Mouse (Mus musculus) neural tube, embryonic 15.5 days (tissue): ENCODE measurements around the gene Btbd11. TPM values are rescaled to one million over a fixed set of nuclear protein-coding genes. Genes with fewer than 3 reads are reported as not detected.

Source experiments
- ATAC-seq: fragments of 200-750 bp; cut with Nextera tagmentation; 2 replicates; pipeline ENCODE4 v1.8.0; 2017; ENCODE audit warnings: mild to moderate bottlenecking, moderate TSS enrichment, moderate library complexity; ENCODE audit not compliant: low FRiP score
- H3K27ac ChIP-seq: fragments of 300-500 bp; sonication (generic); replicated peaks from 2 replicates; pipeline ENCODE4 v1.5.1; 2015; ENCODE audit warnings: mild to moderate bottlenecking, inconsistent platforms
- H3K27me3 ChIP-seq: fragments of 300-500 bp; sonication (generic); replicated peaks from 2 replicates; pipeline ENCODE4 v1.6.1; 2015; ENCODE audit warnings: inconsistent platforms
- H3K36me3 ChIP-seq: fragments of 300-500 bp; sonication (generic); 2 replicates; pipeline ENCODE4 v1.6.1; 2015; ENCODE audit warnings: inconsistent platforms
- H3K4me1 ChIP-seq: fragments of 300-500 bp; sonication (generic); 2 replicates; pipeline ENCODE4 v1.6.1; 2015; ENCODE audit warnings: inconsistent platforms
- H3K4me2 ChIP-seq: fragments of 300-500 bp; sonication (generic); 2 replicates; pipeline ENCODE4 v1.6.1; 2015; ENCODE audit warnings: inconsistent platforms, mild to moderate bottlenecking, moderate library complexity
- H3K4me3 ChIP-seq: fragments of 300-500 bp; sonication (generic); replicated peaks from 2 replicates; pipeline ENCODE4 v1.5.1; 2015; ENCODE audit warnings: mild to moderate bottlenecking, inconsistent platforms
- H3K9ac ChIP-seq: fragments of 300-500 bp; sonication (generic); replicated peaks from 2 replicates; pipeline ENCODE4 v1.6.1; 2015; ENCODE audit warnings: mild to moderate bottlenecking, inconsistent platforms
- H3K9me3 ChIP-seq: fragments of 300-500 bp; sonication (generic); replicated peaks from 2 replicates; pipeline ENCODE4 v1.6.1; 2016; ENCODE audit warnings: inconsistent platforms
- WGBS: fragments of 180-500 bp; shearing (Covaris S2); methylation state at CpG from one replicate; pipeline ENCODE4 v1.1.7; 2015; ENCODE audit warnings: mixed read lengths; 5-methylcytosine and 5-hydroxymethylcytosine counted together
- polyA plus RNA-seq: library from polyadenylated mRNA; unstranded; fragments of >200 nt; fragmentation: Nextera tagmentation; extraction: Ambion mirVana; gene quantifications from 2 replicates; pipeline ENCODE4 v1.2.1, GENCODE M21; 2015

The Btbd11 gene
- polyA plus RNA-seq: 24.2 and 24.9 TPM in 2 replicates

- H3K27ac ChIP-seq: peak within 1 kb of the TSS; percentile 84
- WGBS: under 1% methylated on average over 45 of the region's 46 CpGs
- ATAC-seq: peak; percentile 95
- H3K36me3 ChIP-seq: no peaks in the 10 kb centered on the region
- H3K27me3 ChIP-seq: no peaks in the 10 kb centered on the region
- H3K4me3 ChIP-seq: peak within 1 kb of the TSS; percentile 70
- H3K4me1 ChIP-seq: peaks cover 42% of the 10 kb centered on the region
- no peaks in the 10 kb centered on the region for H3K9me3 ChIP-seq
- H3K4me2 ChIP-seq: peak within 1 kb of the TSS; percentile 89
- H3K9ac ChIP-seq: peak within 1 kb of the TSS; percentile 80
These were observed at the start of gene Btbd11 for GRCm38 (mm10) chr10:85386605-85387218. Gene Btbd11 (plus strand): TSS chr10:85386814.

- H3K9ac ChIP-seq: no peak overlapping the region
- peaks cover 6% of the 10 kb centered on the region for H3K4me1 ChIP-seq
- WGBS: 45% methylated on average over 12 of the region's 12 CpGs
- H3K4me2 ChIP-seq: peak overlapping the region; percentile 2; the same call in 1 of the 2 replicates
- H3K27me3 ChIP-seq: no peaks in the 10 kb centered on the region
- H3K36me3 ChIP-seq: no peaks in the 10 kb centered on the region
- no peak overlapping the region for H3K27ac ChIP-seq
- H3K4me3 ChIP-seq: no peak overlapping the region
- H3K9me3 ChIP-seq: no peaks in the 10 kb centered on the region; the same call in 1 of the 2 replicates
- no peak for ATAC-seq
These were observed 47.9 kb upstream of the Btbd11 start for GRCm38 (mm10) chr10:85338733-85339132.

GRCm38 (mm10) chr10:85341867-85342266, 44.7 kb upstream of the Btbd11 start:
- WGBS: 96% methylated on average over 1 of the region's 1 CpGs
- Histone ChIP-seq H3K4me2 (no peak overlapping the region), H3K4me1 (peaks cover 6% of the 10 kb centered on the region), H3K4me3 (no peak overlapping the region), H3K27me3 (no peaks in the 10 kb centered on the region), H3K9me3 (no peaks in the 10 kb centered on the region; the same call in 1 of the 2 replicates), H3K27ac (no peak overlapping the region), H3K9ac (no peak overlapping the region), H3K36me3 (no peaks in the 10 kb centered on the region)
- ATAC-seq: no peak

GRCm38 (mm10) chr10:85347171-85347570, 39.4 kb upstream of the Btbd11 start:
- H3K4me3 ChIP-seq: no peak overlapping the region
- H3K27ac ChIP-seq: no peak overlapping the region
- H3K9ac ChIP-seq: no peak overlapping the region
- H3K36me3 ChIP-seq: no peaks in the 10 kb centered on the region
- H3K4me1 ChIP-seq: peaks cover 3% of the 10 kb centered on the region; the same call in 1 of the 2 replicates
- H3K4me2 ChIP-seq: no peak overlapping the region
- no peaks in the 10 kb centered on the region for H3K9me3 ChIP-seq
- no peaks in the 10 kb centered on the region for H3K27me3 ChIP-seq
- WGBS: 80% methylated on average over 9 of the region's 9 CpGs
- no peak for ATAC-seq

- WGBS: 89% methylated on average over 2 of the region's 2 CpGs
- H3K36me3 ChIP-seq: no peaks in the 10 kb centered on the region
- H3K9ac ChIP-seq: no peak overlapping the region
- H3K27me3 ChIP-seq: no peaks in the 10 kb centered on the region
- ATAC-seq: no peak
- no peaks in the 10 kb centered on the region for H3K9me3 ChIP-seq
- H3K27ac ChIP-seq: no peak overlapping the region
- no peak overlapping the region for H3K4me2 ChIP-seq
- no peak overlapping the region for H3K4me3 ChIP-seq
- no peaks in the 10 kb centered on the region for H3K4me1 ChIP-seq
These were observed 34.1 kb upstream of the Btbd11 start for GRCm38 (mm10) chr10:85352505-85352904.

GRCm38 (mm10) chr10:85354270-85354669, 32.3 kb upstream of the Btbd11 start:
- 88% methylated on average over 1 of the region's 1 CpGs for WGBS
- Histone ChIP-seq H3K27ac (no peak overlapping the region), H3K27me3 (no peaks in the 10 kb centered on the region), H3K4me1 (no peaks in the 10 kb centered on the region), H3K9me3 (no peaks in the 10 kb centered on the region), H3K4me2 (no peak overlapping the region), H3K9ac (no peak overlapping the region), H3K4me3 (no peak overlapping the region), H3K36me3 (no peaks in the 10 kb centered on the region)
- no peak for ATAC-seq

- H3K27ac ChIP-seq: no peak overlapping the region
- H3K27me3 ChIP-seq: no peaks in the 10 kb centered on the region
- H3K9me3 ChIP-seq: no peaks in the 10 kb centered on the region
- WGBS: 92% methylated on average over 3 of the region's 3 CpGs
- ATAC-seq: no peak
- no peaks in the 10 kb centered on the region for H3K36me3 ChIP-seq
- H3K4me3 ChIP-seq: no peak overlapping the region
- no peak overlapping the region for H3K4me2 ChIP-seq
- peaks cover 16% of the 10 kb centered on the region for H3K4me1 ChIP-seq
- H3K9ac ChIP-seq: no peak overlapping the region
These were observed 27.0 kb upstream of the Btbd11 start for GRCm38 (mm10) chr10:85359501-85360066.

GRCm38 (mm10) chr10:85362766-85363442, 23.7 kb upstream of the Btbd11 start:
- peaks cover 20% of the 10 kb centered on the region for H3K4me1 ChIP-seq
- 23% methylated on average over 9 of the region's 9 CpGs for WGBS
- no peak overlapping the region for H3K27ac ChIP-seq
- H3K4me3 ChIP-seq: no peak overlapping the region
- H3K4me2 ChIP-seq: no peak overlapping the region
- no peaks in the 10 kb centered on the region for H3K27me3 ChIP-seq
- peak; percentile 75 for ATAC-seq
- H3K9ac ChIP-seq: no peak overlapping the region
- H3K9me3 ChIP-seq: no peaks in the 10 kb centered on the region
- no peaks in the 10 kb centered on the region for H3K36me3 ChIP-seq

GRCm38 (mm10) chr10:85366876-85367275, 19.7 kb upstream of the Btbd11 start:
- Histone ChIP-seq H3K4me1 (peaks cover 15% of the 10 kb centered on the region), H3K36me3 (no peaks in the 10 kb centered on the region), H3K27ac (no peak overlapping the region), H3K9me3 (no peaks in the 10 kb centered on the region), H3K4me3 (no peak overlapping the region), H3K9ac (no peak overlapping the region), H3K4me2 (no peak overlapping the region), H3K27me3 (no peaks in the 10 kb centered on the region)
- ATAC-seq: no peak
- WGBS: 90% methylated on average over 10 of the region's 10 CpGs

- no peak for ATAC-seq
- H3K4me2 ChIP-seq: no peak overlapping the region
- no peak overlapping the region for H3K9ac ChIP-seq
- H3K4me1 ChIP-seq: no peaks in the 10 kb centered on the region
- H3K27ac ChIP-seq: no peak overlapping the region
- no peaks in the 10 kb centered on the region for H3K9me3 ChIP-seq
- WGBS: 78% methylated on average over 2 of the region's 2 CpGs
- H3K4me3 ChIP-seq: no peak overlapping the region
- no peaks in the 10 kb centered on the region for H3K36me3 ChIP-seq
- no peaks in the 10 kb centered on the region for H3K27me3 ChIP-seq
These were observed 15.3 kb upstream of the Btbd11 start for GRCm38 (mm10) chr10:85371309-85371708.

- WGBS: 82% methylated on average over 4 of the region's 4 CpGs
- Histone ChIP-seq H3K4me2 (no peak overlapping the region), H3K27me3 (no peaks in the 10 kb centered on the region), H3K9me3 (no peaks in the 10 kb centered on the region), H3K36me3 (no peaks in the 10 kb centered on the region), H3K4me1 (no peaks in the 10 kb centered on the region), H3K4me3 (no peak overlapping the region), H3K9ac (no peak overlapping the region), H3K27ac (no peak overlapping the region)
- ATAC-seq: no peak
These were observed 14.5 kb upstream of the Btbd11 start for GRCm38 (mm10) chr10:85372108-85372507.

- 15% methylated on average over 8 of the region's 8 CpGs for WGBS
- Histone ChIP-seq H3K9ac (no peak overlapping the region), H3K27ac (no peak overlapping the region), H3K4me1 (0 out of 2 replicates have a peak, but pooled peaks cover 2% of the 10 kb centered on the region), H3K4me3 (no peak overlapping the region), H3K27me3 (no peaks in the 10 kb centered on the region), H3K4me2 (no peak overlapping the region), H3K36me3 (no peaks in the 10 kb centered on the region), H3K9me3 (no peaks in the 10 kb centered on the region)
- no peak for ATAC-seq
These were observed 7.6 kb upstream of the Btbd11 start for GRCm38 (mm10) chr10:85378972-85379371.
